Mouse (Mus musculus): ENCODE data around the gene Otud7a. TPM values are rescaled to one million over a fixed set of nuclear protein-coding genes. Genes with fewer than 3 reads are reported as not detected.

Gene Otud7a
- polyA plus RNA-seq, 1 experiment from 2014 or later = 2.5 TPM

DNA sequence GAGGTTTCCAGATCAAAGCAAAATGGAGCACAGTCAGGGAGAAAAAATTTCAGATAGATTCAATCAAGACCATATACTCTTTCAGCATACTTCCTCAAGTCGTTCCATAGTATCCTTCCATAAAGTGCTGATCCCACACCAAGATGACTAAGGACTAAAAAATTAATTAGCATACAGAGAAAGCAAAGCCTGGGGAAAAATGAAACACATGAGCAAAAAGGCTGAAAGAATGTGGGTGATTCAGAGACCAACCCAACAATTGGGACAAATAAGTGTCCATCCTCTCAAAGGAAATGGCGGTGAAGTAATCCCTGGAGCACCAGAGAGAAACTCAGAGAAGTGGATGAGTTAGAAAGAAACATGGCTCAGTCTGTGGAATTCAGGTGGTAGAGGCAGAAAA lies 38.5 kb downstream of the Otud7a start:
- Histone ChIP-seq H3K9me3 (ENCODE audit: control insufficient read depth, low read length) (no peaks in the 10 kb centered on the region), H3K36me3 (ENCODE audit: control insufficient read depth, insufficient read depth) (no peaks in the 10 kb centered on the region), H3K27ac (ENCODE audit: low read length) (no peak overlapping the region), H3K4me2 (ENCODE audit: low read length) (no peak overlapping the region), H3K4me1 (replicated peaks; ENCODE audit: control insufficient read depth, insufficient read depth, low read length) (no peaks in the 10 kb centered on the region), H3K27me3 (replicated peaks; ENCODE audit: control insufficient read depth, insufficient read depth, low read length) (no peaks in the 10 kb centered on the region), H3K4me3 (replicated peaks; ENCODE audit: low read length) (no peak overlapping the region), H3K9ac (replicated peaks; ENCODE audit: low read depth, low read length) (no peak overlapping the region)
- WGBS = 88% methylated on average over 2 of the region's 2 CpGs
- ATAC-seq = no peak

DNA sequence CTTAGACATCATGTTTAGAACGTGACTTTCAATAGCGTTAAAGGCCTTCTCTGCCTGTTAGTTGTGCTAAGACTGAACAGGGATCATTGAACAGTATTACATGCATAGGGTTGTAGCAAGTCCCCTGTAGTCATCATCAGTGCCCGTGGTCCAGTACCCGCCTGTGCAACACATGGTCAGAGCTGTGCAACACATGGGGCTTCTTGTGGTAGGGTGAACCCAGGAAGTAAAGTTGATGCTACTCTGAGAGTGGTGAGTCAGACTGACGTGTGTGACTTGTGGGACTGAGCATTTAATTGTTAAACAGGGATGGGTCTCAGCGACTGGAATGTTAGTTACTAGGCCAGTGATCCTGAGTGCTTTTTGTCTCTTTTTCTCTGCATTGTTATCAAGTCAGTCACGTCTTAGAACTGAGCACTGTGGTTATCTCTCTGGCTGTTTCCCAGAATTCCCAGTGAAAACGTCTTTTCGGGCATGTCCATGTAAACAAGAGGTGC lies 52.5 kb downstream of the Otud7a start:
- Histone ChIP-seq H3K4me2 (ENCODE audit: low read length) (no peak overlapping the region), H3K27me3 (replicated peaks; ENCODE audit: control insufficient read depth, insufficient read depth, low read length) (no peaks in the 10 kb centered on the region), H3K4me3 (replicated peaks; ENCODE audit: low read length) (no peak overlapping the region), H3K4me1 (replicated peaks; ENCODE audit: control insufficient read depth, insufficient read depth, low read length) (no peaks in the 10 kb centered on the region), H3K9ac (replicated peaks; ENCODE audit: low read depth, low read length) (no peak overlapping the region), H3K36me3 (ENCODE audit: control insufficient read depth, insufficient read depth) (no peaks in the 10 kb centered on the region), H3K27ac (ENCODE audit: low read length) (no peak overlapping the region), H3K9me3 (ENCODE audit: control insufficient read depth, low read length) (no peaks in the 10 kb centered on the region)
- WGBS = 80% methylated on average over 9 of the region's 9 CpGs
- ATAC-seq = no peak

- H3K27ac ChIP-seq (ENCODE audit: low read length) = no peak overlapping the region
- no peak overlapping the region for H3K9ac ChIP-seq (replicated peaks; ENCODE audit: low read depth, low read length)
- ATAC-seq = peak; percentile 59; the same call in 1 of the 2 replicates
- no peak overlapping the region for H3K4me3 ChIP-seq (replicated peaks; ENCODE audit: low read length)
- WGBS = 28% methylated on average over 2 of the region's 2 CpGs
- no peaks in the 10 kb centered on the region for H3K27me3 ChIP-seq (replicated peaks; ENCODE audit: control insufficient read depth, insufficient read depth, low read length)
- H3K9me3 ChIP-seq (ENCODE audit: control insufficient read depth, low read length) = no peaks in the 10 kb centered on the region
- H3K36me3 ChIP-seq (ENCODE audit: control insufficient read depth, insufficient read depth) = no peaks in the 10 kb centered on the region
- H3K4me2 ChIP-seq (ENCODE audit: low read length) = no peak overlapping the region
- no peaks in the 10 kb centered on the region for H3K4me1 ChIP-seq (replicated peaks; ENCODE audit: control insufficient read depth, insufficient read depth, low read length)
These were observed 59.7 kb downstream of the Otud7a start for GRCm38 (mm10) chr7:63504202-63504601.

- no peaks in the 10 kb centered on the region for H3K36me3 ChIP-seq (ENCODE audit: control insufficient read depth, insufficient read depth)
- WGBS = 96% methylated on average over 2 of the region's 2 CpGs
- no peaks in the 10 kb centered on the region for H3K9me3 ChIP-seq (ENCODE audit: control insufficient read depth, low read length)
- H3K27ac ChIP-seq (ENCODE audit: low read length) = no peak overlapping the region
- H3K27me3 ChIP-seq (replicated peaks; ENCODE audit: control insufficient read depth, insufficient read depth, low read length) = no peaks in the 10 kb centered on the region
- no peak overlapping the region for H3K4me3 ChIP-seq (replicated peaks; ENCODE audit: low read length)
- H3K4me2 ChIP-seq (ENCODE audit: low read length) = no peak overlapping the region
- H3K9ac ChIP-seq (replicated peaks; ENCODE audit: low read depth, low read length) = no peak overlapping the region
- ATAC-seq = no peak
- H3K4me1 ChIP-seq (replicated peaks; ENCODE audit: control insufficient read depth, insufficient read depth, low read length) = peaks cover 3% of the 10 kb centered on the region
These were observed 63.5 kb downstream of the Otud7a start for GRCm38 (mm10) chr7:63508079-63508478.

- no peak overlapping the region for H3K9ac ChIP-seq (replicated peaks; ENCODE audit: low read depth, low read length)
- no peak overlapping the region for H3K4me3 ChIP-seq (replicated peaks; ENCODE audit: low read length)
- no peak overlapping the region for H3K27ac ChIP-seq (ENCODE audit: low read length)
- H3K9me3 ChIP-seq (ENCODE audit: control insufficient read depth, low read length) = no peaks in the 10 kb centered on the region
- peak; percentile 83 for ATAC-seq
- H3K36me3 ChIP-seq (ENCODE audit: control insufficient read depth, insufficient read depth) = no peaks in the 10 kb centered on the region
- WGBS = 36% methylated on average over 1 of the region's 1 CpGs
- peaks cover 3% of the 10 kb centered on the region for H3K4me1 ChIP-seq (replicated peaks; ENCODE audit: control insufficient read depth, insufficient read depth, low read length)
- H3K27me3 ChIP-seq (replicated peaks; ENCODE audit: control insufficient read depth, insufficient read depth, low read length) = no peaks in the 10 kb centered on the region
- no peak overlapping the region for H3K4me2 ChIP-seq (ENCODE audit: low read length)
These were observed 65.3 kb downstream of the Otud7a start for GRCm38 (mm10) chr7:63509825-63510224.

GRCm38 (mm10) chr7:63511458-63511857 lies 66.9 kb downstream of the Otud7a start:
- Histone ChIP-seq H3K4me2 (ENCODE audit: low read length) (no peak overlapping the region), H3K9ac (replicated peaks; ENCODE audit: low read depth, low read length) (no peak overlapping the region), H3K4me1 (replicated peaks; ENCODE audit: control insufficient read depth, insufficient read depth, low read length) (peaks cover 3% of the 10 kb centered on the region), H3K27ac (ENCODE audit: low read length) (no peak overlapping the region), H3K9me3 (ENCODE audit: control insufficient read depth, low read length) (no peaks in the 10 kb centered on the region), H3K36me3 (ENCODE audit: control insufficient read depth, insufficient read depth) (no peaks in the 10 kb centered on the region), H3K27me3 (replicated peaks; ENCODE audit: control insufficient read depth, insufficient read depth, low read length) (no peaks in the 10 kb centered on the region), H3K4me3 (replicated peaks; ENCODE audit: low read length) (no peak overlapping the region)
- ATAC-seq = no peak

DNA sequence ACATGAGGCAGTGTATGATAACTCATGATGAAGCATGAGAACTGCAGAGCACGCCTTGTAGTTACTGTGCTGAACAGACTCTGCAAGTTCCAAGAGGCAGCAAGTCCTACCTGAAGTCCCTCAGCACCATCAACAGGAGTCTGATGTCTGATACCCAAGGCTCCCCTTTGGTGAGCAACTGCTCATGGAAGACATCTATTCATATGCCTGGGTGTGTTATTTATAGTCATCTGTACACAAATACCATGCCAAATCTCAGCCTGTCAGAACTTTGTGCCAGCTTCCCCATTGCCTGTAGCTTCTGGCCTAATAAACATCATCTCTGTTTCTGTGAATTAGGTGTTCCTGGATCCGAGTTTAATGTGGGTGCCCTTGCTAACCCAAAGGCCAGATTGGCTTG lies 68.0 kb downstream of the Otud7a start:
- H3K4me2 ChIP-seq (ENCODE audit: low read length) = no peak overlapping the region
- H3K4me3 ChIP-seq (replicated peaks; ENCODE audit: low read length) = no peak overlapping the region
- no peaks in the 10 kb centered on the region for H3K9me3 ChIP-seq (ENCODE audit: control insufficient read depth, low read length)
- 83% methylated on average over 2 of the region's 2 CpGs for WGBS
- H3K27me3 ChIP-seq (replicated peaks; ENCODE audit: control insufficient read depth, insufficient read depth, low read length) = no peaks in the 10 kb centered on the region
- H3K9ac ChIP-seq (replicated peaks; ENCODE audit: low read depth, low read length) = no peak overlapping the region
- no peak for ATAC-seq
- no peak overlapping the region for H3K27ac ChIP-seq (ENCODE audit: low read length)
- H3K36me3 ChIP-seq (ENCODE audit: control insufficient read depth, insufficient read depth) = no peaks in the 10 kb centered on the region
- peaks cover 3% of the 10 kb centered on the region for H3K4me1 ChIP-seq (replicated peaks; ENCODE audit: control insufficient read depth, insufficient read depth, low read length)

GRCm38 (mm10) chr7:63516141-63516895 lies 71.8 kb downstream of the Otud7a start:
- Histone ChIP-seq H3K4me3 (replicated peaks; ENCODE audit: low read length) (no peak overlapping the region), H3K4me2 (ENCODE audit: low read length) (no peak overlapping the region), H3K9me3 (ENCODE audit: control insufficient read depth, low read length) (no peaks in the 10 kb centered on the region), H3K9ac (replicated peaks; ENCODE audit: low read depth, low read length) (no peak overlapping the region), H3K4me1 (replicated peaks; ENCODE audit: control insufficient read depth, insufficient read depth, low read length) (no peaks in the 10 kb centered on the region), H3K36me3 (ENCODE audit: control insufficient read depth, insufficient read depth) (no peaks in the 10 kb centered on the region), H3K27ac (ENCODE audit: low read length) (no peak overlapping the region), H3K27me3 (replicated peaks; ENCODE audit: control insufficient read depth, insufficient read depth, low read length) (no peaks in the 10 kb centered on the region)
- WGBS = 92% methylated on average over 5 of the region's 5 CpGs
- ATAC-seq = no peak

DNA sequence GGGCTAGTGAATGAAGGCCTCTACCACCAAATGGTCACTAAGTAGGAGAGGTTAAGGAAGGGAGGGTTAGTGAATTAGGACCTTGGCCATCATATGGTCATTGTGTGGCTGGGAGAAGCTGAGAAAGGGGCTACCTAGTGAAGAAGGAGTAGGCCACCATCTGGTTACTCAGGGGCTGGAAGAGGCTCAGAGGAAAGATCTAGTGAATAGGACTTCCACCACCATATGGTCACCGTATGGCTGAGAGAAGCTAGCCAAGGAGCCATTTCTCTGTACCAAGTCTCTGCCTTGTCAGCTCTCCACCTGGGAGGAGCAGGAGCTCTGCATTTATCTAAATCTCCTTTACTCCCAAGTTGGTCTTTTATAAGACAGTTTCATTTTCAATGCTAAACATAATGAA lies 75.7 kb downstream of the Otud7a start:
- Histone ChIP-seq H3K4me3 (replicated peaks; ENCODE audit: low read length) (no peak overlapping the region), H3K27ac (ENCODE audit: low read length) (no peak overlapping the region), H3K27me3 (replicated peaks; ENCODE audit: control insufficient read depth, insufficient read depth, low read length) (no peaks in the 10 kb centered on the region), H3K4me2 (ENCODE audit: low read length) (no peak overlapping the region), H3K9ac (replicated peaks; ENCODE audit: low read depth, low read length) (no peak overlapping the region), H3K36me3 (ENCODE audit: control insufficient read depth, insufficient read depth) (no peaks in the 10 kb centered on the region), H3K4me1 (replicated peaks; ENCODE audit: control insufficient read depth, insufficient read depth, low read length) (no peaks in the 10 kb centered on the region), H3K9me3 (ENCODE audit: control insufficient read depth, low read length) (no peaks in the 10 kb centered on the region)
- no peak for ATAC-seq
- 80% methylated on average over 1 of the region's 1 CpGs for WGBS

- no peak overlapping the region for H3K9ac ChIP-seq (replicated peaks; ENCODE audit: low read depth, low read length)
- WGBS = 80% methylated on average over 3 of the region's 3 CpGs
- H3K4me2 ChIP-seq (ENCODE audit: low read length) = no peak overlapping the region
- no peak for ATAC-seq
- H3K4me3 ChIP-seq (replicated peaks; ENCODE audit: low read length) = no peak overlapping the region
- no peaks in the 10 kb centered on the region for H3K9me3 ChIP-seq (ENCODE audit: control insufficient read depth, low read length)
- no peaks in the 10 kb centered on the region for H3K27me3 ChIP-seq (replicated peaks; ENCODE audit: control insufficient read depth, insufficient read depth, low read length)
- no peak overlapping the region for H3K27ac ChIP-seq (ENCODE audit: low read length)
- no peaks in the 10 kb centered on the region for H3K4me1 ChIP-seq (replicated peaks; ENCODE audit: control insufficient read depth, insufficient read depth, low read length)
- no peaks in the 10 kb centered on the region for H3K36me3 ChIP-seq (ENCODE audit: control insufficient read depth, insufficient read depth)
These were observed 77.9 kb downstream of the Otud7a start for GRCm38 (mm10) chr7:63522403-63522802.

All from forebrain, embryonic 16.5 days (tissue).